Mouse (Mus musculus): Measurements from ENCODE around the gene Alk.
A peak's percentile ranks its signal among the peaks of the same experiment; 100 is the strongest.

- TF ChIP-seq CTCF (IDR thresholded peaks at IDR 0.05; ENCODE audit: low read depth) (peak; percentile 38), EP300 (IDR thresholded peaks at IDR 0.05; ENCODE audit: low read depth) (no peak)
Observed at GRCm38 (mm10) chr17:71831960-71832359, 772.5 kb downstream of the Alk start.

Measured in liver, postnatal 0 days (tissue).